Mouse (Mus musculus) retina, postnatal 1 day (tissue): ENCODE results near the gene Gm3854.
"Not testable (repeated sequence)": the region's sequence is repeated elsewhere in the genome, so short reads cannot be mapped to it uniquely, and the experiment has no call there.

Experiments
- DNase-seq: peaks from one replicate; pipeline ENCODE4 v3.0.0-alpha.2; 2012

Gene Gm3854

DNA sequence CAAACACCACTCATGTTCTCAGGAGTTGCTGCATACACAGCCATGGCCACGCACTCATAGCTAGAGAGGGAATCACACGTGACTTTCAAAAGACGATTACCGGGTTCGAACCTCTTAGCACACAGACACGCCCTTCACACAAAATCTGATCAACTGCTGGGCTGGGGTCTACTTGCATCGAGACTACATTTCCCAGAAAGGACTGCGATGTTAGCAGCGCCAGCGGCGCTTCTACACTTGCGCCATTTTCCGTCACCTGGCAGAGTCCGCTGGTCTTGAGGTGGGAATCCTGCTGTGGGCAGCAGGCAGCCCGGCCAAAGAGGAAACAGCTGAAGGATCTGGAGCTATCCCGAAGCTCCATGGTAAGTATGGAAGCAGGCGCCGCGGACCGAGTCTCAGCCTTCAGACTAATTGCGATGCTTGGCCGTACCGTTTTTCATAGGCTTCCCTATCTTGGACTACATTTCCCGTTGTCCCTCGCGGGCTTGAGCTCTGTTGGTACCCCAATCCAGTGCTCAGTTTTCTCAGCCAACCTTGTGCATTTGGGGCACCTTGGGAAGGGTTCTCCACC, at the start of gene Gm3854:
TSS of gene Gm3854 (plus strand) at position 259 of the 571 bp plus-strand sequence.
- peak; percentile 89 for DNase-seq

DNA sequence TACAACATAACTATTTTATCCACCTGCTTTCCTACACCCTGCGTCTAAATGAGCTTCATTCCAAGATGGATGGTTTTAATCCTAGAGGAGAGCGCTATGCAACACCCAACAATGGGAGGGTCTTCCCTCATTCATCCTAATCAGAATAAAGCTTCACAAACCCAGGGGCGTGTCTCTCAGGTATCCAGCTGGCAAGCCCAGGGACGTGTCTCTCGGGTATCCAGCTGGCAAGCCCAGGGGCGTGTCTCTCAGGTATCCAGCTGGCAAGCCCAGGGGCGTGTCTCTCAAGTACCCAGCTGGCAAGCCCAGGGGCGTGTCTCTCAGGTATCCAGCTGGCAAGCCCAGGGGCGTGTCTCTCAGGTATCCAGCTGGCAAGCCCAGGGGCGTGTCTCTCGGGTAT, 42.8 kb upstream of the Gm3854 start:
- not testable (repeated sequence) for DNase-seq

DNA sequence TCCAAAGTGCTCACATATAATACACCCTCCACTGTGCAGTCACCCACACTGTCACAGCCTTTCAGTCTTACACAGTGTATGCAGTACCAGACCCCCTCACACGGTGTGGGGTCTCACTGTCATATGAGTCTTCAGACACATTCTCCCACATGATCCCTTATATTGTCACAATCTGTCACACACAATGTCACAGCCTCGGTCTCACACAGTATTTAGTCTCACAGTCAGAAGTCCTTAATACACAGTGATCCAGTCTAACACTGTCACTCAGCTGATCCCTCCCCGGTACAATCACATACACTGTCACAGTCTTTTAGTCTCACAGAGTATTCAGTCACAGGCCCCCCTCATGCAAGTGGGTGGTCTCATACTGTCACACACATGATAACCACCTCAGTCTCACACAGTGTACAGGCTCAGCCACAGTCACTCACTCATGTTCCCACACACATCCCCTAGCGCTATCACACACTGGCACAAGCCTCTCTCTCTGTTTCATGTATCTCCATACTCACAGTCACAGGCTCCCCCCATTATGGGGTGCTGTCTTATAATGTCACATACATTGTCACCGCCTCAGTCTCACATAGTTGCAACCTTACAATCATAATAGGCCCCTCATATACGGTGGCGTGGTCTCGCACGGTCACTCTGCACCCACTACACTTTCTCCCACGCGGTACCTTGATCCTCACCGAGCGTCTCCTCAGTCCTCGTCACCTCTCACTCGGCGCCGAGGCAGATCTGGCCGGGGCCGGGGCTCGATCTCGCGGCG, 12.9 kb upstream of the Gm3854 start:
- DNase-seq = peak; percentile 57

DNA sequence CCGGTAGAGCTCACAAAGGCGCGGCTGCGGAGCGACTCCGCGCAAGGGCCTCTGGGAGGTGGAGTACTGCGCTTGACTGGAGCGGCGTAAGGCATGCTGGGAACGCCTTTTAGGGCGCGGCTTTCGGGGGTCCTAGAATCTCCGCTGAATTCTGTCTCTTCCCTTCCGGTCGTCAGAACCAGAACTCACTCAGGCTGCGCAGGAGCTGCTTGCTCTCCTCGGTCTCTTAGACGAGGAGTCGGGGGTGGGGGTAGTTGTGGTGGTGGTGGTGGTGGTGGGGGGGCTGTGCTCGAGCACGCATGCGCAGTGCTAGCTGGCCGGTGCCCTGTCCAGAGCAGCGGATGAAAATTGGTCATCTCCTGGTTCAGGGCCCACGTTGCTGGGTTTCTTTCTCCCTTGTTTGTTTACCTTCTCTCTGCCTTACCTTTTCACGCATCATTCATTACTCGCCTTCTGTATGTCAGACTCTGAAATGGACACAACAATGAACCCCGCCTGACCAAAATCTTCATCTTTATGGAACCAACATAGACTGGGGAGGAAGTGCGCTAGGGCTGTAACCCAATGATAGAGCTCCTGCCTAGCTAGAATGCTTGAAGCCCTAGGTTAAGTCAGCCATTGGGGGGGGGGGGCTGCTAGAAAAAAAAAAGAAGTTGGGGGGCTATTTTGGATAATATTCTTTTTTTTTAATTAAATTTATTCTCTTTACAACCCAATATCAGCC, 12.2 kb upstream of the Gm3854 start, which contains the start of gene Zfp583:
TSS of gene Zfp583 (minus strand) at position 53 of the 724 bp plus-strand sequence.
- peak; percentile 94 for DNase-seq

DNA sequence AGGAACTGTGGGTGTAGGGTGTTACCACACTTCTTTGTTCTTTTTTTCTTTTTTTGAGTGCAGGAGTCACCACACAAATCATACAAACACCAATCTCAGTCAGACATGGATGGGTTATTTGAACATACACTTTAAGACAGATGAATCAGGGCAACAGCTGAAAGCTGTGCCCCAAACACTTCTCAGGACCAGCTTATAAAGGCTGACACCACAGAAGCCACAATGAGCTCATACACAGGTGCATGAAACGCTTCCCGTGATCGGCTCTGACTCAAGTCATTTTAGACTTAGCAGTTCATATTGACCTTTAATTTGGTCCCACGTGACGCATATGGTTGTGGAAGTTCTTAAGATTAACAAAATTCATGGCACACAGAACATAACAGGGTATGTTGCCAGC, 3.7 kb upstream of the Gm3854 start:
- no peak for DNase-seq

DNA sequence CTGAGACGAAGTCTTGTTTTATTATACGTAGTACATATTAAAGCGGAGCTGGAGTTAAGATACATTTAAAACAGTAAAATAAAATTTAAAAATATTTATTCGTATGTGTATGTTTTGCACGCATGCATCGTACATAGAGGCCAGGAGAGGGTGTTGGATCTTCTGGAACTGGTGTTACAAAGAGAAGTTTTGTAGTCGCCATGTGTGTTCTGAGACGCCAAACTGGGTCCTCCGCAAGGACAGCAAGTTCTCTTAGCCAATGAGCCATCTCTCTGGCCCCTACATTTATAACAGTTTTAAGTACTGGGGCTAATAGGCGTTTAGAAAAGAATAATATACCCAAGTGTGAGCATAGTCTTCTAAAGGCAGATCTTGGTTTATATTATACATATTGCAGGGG, 565 bp downstream of the Gm3854 start:
- DNase-seq = no peak

DNA sequence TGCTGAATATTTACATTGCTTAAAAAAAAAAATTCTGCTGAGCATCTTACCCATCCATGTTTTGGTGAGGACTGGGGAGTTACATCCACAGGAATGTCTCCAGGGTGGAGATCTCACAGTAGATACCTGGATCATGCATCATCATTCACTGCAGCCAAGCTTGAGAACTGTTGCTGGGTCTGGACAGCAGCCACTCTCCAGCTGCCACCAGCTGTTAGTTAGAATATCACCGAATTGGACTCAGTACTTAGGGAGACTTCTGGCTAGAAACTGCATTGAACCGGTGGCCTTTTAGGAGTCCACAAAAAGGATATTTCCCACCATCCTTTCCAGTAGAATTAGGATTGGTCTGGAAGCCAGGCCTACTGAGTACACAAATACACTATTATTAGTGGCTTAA, 14.6 kb downstream of the Gm3854 start:
- no peak for DNase-seq

DNA sequence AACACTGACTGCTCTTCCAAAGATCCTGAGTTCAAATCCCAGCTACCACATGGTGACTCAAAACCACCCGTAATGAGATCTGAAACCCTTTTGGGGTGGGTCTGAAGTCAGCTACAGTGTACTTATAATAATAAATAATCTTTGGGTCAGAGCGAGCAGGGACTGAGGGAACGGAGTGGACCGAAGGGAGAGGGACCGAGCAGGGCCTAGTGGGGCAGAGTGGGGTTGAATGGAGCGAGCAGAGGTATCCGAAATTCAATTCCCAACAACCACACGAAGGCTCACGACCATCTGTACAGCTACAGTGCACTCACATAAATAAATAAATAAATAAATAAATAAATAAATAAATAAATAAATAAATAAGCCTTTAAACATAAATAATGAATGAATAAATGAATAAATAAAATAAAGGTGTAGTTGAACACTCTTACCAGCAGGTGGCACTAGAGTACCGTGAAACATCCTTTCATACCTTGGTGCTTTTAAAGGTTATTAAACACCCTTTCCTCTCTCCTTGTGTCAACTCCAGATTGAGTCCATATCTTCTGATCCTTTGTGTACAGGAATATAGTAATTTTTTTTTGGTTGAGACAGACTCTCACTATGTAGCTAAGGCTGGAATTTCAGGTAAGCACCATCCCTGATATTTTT, 15.5 kb downstream of the Gm3854 start:
- peak; percentile 81 for DNase-seq

DNA sequence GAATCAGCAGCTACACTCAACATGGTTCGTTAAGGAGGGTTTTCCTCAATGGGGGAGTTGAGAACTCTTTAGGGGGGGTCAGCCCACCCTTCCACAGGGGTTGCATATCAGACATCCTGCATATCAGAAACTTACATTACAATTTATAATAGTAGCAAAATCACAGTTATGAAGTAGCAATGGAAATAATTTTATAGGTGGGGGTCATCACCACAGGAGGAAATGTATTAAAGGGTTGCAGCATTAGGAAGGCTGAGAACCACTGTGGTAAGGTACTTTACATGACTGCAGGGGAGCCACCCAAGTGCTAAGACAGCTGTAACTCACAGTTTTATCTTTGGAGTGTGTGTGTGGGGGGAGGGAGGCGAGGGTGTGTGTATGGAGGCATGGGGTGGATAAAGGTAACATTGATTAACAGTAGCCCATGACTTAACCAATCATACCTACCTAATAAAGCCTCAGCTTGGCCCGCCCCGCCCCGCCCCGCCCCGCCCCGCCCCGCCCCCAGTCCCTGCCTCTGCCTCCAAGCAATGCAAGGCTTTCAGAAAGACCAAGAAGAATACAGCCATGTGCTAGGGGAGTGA, 17.0 kb downstream of the Gm3854 start:
- no peak for DNase-seq

DNA sequence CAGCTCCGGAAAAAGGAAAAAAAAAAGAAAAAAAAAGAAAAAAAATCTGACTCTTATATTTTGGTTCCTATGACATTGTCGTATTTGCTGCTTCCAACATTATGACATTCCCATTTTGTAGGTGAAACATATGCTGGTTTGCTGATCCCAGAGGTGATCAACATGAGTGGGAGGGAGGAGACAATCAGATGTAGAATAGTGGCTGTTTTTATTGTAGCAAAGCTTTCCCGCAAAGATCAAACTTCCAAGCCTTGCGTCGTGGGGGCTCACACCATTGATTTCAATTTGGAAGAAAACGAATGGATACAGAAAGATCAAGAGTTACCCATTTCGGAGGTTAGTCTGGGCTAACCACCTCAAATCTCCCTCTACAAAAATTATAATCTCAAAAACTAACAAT, 18.2 kb downstream of the Gm3854 start:
- no peak for DNase-seq

DNA sequence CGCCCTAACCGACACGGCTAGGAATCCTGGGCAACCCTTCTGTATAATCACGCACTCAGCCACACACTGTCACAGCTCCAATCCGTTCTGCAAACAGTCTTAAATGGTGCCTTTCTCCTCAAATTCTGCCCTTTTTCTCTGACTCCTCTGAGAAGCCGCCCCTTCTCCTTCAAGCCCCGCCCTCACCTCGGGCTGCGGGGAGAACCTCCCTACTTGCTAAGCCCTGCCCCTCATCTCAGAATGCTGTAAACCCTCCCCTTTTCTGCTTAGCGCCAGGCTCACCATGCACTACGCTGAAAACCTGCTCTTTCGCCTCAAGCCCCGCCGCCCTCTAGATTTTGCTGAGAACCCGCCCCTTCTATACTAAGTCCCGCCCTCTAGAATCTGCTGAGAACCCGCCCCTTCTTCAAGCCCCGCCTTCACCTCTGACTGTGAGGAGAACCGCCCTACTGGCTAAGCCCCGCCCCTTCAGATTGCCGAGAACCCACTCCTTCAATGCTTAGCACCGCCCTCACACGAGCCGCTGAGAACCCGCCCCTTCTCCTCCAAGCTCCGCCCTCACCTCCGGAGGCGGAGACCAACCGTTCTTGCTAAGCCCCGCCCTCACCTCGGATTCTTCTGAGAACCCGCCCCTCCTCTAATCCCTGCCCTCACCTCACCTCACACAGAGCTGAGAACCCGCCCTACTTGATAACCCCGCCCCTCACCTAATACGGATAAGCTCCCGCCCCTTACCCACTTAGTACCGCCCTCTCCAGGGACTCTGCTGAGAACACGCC, 18.9 kb downstream of the Gm3854 start:
- DNase-seq = peak; percentile 99

DNA sequence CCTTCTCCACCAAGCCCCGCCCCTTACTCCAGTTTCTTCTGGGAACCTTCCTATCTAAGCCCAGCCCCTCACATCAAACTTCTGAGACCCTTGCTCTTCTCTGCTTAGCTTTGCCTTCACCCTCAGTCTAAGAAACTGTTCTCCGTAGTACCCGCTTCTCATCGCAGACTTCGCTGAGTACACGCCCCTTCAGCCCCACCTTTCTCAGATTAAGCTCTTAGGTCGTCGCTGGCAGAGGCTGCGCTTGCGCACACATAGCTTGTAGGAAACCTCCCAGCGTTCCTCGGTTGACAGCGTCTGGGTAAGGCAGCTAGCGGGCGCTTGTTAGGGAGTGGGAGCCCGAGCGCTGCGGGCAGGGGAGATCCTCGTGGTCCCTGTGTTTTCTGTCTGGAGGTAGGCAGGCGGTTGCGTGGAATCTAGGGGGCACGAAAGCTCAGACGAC, 19.5 kb downstream of the Gm3854 start, which contains the start of gene Zfp78:
TSS of gene Zfp78 (plus strand) at position 234 of the 442 bp plus-strand sequence.
- DNase-seq = peak; percentile 97

DNA sequence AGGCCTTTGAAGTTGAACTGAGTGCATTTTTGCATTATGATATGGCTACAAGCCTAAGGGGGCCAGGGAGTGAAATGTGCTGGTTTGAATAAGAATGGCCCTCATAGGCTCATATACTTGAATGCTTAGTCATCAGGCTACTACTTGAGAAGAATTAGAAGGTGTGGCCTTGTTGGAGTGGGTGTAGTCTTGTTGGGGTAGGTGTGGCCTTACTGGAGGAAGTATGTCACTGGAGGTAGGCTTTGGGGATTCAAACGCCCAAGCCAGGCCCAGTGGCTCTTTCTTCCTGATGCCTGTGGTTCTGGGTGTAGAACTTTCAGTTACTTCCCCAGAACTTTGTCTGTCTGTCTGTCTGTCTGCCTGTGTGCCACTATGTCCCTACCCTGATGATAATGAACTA, 21.2 kb downstream of the Gm3854 start:
- DNase-seq = peak; percentile 6

DNA sequence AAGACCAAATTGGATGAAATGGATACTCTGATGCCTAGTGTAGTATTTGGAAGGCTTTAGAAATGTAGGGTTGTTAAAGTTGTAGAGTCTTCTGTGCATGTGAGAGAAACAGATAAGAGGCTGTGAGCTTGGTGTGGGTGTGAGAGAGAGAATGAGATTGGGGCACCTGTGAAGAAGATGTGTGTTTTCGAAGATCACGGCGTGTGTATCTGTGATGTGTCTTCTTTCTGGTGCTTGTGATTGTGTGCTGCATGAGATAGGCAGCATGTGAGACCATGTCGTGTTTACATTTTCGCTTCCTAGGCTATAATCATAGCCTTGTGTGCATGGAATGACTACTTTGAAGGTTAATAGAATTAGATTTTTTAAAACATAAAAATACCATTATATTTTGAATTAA, 23.6 kb downstream of the Gm3854 start:
- no peak for DNase-seq

DNA sequence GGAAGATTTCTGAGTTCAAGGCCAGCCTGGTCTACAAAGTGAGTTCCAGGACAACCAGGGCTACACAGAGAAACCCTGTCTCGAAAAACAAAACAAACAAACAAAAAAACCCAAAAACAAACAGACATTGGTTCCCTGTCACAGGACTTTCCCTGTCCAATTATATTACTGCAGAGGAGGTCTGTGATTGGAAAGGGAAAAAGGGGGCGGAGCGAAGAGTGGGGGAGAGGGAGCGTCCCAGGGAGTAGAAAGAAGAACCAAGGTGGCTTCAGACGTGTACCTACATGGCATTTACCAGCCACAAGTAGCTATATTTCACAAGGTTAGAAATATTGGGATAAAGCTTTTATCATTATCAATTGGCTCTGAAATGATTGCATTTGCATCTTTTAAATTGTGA, 24.6 kb downstream of the Gm3854 start:
- not testable (repeated sequence) for DNase-seq

DNA sequence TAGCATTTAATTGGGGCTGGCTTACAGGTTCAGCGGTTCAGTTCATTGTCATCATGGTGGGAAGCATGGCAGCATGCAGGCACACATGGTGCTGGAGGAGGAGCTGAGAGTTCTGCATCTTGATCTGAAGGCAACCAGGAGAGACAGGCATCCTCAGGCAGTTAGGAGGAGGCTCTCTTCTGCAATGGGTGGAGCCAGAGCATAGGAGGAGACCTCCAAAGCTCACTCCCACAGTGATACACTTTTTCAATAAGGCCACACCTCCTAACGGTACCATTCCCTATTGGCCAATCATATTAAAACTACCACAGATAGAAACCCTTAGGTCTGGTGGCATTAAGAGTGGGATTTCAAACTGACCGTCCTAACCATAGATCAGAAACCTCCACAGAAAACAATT, 25.9 kb downstream of the Gm3854 start:
- DNase-seq = no peak

DNA sequence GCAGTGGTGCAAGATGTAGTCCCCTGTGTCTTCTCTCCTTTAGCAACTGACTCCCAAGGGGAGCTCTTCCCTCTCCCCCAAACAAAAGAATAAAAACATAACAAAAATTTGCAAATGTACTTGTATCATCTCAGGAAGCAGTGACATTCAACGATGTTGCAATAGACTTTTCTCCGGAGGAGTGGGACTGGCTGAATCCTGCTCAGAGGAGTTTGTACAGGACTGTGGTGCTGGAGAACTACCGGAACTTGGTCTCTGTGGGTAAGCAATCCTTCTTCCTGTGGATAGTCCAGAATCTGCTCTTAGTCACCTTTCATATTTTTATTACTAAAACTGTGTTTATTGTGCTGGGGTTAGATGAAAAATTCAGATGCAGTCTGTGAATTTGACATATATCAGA, 29.4 kb downstream of the Gm3854 start:
- DNase-seq = no peak

DNA sequence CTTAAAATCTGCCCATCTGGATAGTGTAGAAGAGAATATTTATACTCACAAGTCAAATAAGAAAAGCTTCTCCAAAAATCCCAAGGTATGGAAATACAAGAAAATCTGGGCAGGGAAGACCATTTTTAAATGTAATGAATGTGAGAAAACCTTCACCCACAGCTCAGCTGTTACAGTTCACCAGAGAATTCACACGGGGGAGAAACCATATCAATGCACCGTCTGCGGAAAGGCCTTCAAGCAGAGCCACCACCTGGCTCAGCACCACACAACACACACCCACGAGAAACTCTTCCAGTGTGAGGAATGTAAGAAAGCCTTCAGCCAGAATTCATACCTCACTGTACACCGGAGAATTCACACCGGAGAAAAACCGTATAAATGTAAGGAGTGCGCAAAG, 34.9 kb downstream of the Gm3854 start:
- DNase-seq = no peak

DNA sequence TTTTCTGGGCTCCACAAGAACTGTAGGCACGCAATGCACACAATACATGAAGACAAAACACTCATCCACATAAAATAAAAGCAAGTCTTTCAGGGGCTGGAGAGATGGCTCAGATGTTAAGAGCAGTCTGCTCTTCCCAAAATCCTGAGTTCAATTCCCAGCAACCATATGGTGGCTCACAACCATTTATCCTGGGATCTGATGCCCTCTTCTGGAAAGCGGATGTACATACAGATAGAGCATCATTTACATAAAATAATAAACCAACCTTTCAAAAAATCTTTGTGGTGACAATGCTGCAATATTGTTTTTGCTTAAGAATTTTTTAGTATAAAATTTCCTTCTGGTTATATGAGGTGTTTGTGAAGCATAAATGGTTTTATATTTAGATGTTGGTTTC, 37.9 kb downstream of the Gm3854 start:
- peak; percentile 20 for DNase-seq

DNA sequence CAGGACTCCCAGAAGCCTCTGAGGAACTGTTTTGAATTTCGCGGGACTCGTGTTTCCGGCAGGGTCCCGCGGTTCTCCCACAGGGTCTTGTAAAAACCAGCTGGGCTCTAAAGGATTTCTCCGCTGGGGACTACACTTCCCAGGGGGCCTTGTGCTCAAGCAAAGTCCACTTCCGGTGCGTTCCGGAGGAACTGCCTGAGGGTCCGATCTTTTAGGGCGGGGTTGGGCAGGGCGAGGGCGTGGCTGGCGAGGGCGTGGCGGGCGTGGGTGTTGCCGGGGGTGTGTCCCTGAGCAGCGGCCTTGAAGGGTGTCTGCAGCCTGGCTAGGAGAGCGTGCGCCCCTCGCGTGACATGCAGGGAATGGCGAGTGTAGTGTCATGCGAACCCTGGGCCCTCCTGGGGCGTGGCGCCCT, 39.5 kb downstream of the Gm3854 start, which contains the start of gene Zfp28:
TSS of gene Zfp28 (plus strand) at position 252 of the 412 bp plus-strand sequence.
- peak; percentile 99 for DNase-seq

DNA sequence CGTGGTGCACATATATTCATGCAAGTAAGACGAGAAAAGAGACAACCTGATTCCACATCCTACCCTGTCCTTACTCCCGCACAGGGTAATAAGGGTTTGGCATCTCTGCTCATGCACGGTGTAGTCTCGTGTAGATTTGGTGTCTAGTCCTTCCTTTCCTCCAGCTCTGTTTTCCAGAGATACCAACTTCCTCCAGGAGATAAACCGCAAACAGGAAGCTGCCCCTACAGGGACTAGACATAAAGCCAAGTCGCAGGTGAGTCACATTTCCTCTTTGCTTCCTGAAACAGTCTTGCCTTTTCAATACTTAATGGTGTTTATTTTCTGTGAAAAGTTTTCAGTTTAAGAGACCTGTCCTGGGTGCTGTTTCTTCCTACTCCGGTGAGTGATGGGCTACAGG, 40.5 kb downstream of the Gm3854 start:
- no peak for DNase-seq

DNA sequence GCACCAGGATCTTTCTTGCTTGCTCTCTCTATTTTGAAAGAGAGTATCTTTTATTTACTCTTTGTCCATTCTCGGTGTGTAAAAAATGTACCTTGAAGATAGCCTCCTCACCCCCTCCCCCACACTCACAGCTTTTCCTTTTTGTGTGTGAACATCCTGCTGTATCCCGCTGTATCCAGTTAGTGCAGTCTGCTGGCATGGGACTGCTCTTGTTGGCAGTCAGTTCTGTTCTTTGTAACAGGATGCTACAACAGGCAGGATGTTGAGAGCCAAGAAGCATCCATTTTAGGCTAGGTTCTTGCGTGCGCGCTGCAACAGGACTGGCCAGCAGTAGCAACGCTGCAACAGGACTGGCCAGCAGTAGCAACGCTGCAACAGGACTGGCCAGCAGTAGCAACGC, 43.4 kb downstream of the Gm3854 start:
- DNase-seq = no peak
